Mouse (Mus musculus) heart, adult 11 months (tissue): ENCODE measurements around the gene Mrpl27.
"Not testable (repeated sequence)": the region's sequence is repeated elsewhere in the genome, so short reads cannot be mapped to it uniquely, and the experiment has no call there.

ENCODE experiments used
- DNase-seq: peaks from one replicate; pipeline ENCODE4 v3.0.0; 2022

Gene Mrpl27

DNA sequence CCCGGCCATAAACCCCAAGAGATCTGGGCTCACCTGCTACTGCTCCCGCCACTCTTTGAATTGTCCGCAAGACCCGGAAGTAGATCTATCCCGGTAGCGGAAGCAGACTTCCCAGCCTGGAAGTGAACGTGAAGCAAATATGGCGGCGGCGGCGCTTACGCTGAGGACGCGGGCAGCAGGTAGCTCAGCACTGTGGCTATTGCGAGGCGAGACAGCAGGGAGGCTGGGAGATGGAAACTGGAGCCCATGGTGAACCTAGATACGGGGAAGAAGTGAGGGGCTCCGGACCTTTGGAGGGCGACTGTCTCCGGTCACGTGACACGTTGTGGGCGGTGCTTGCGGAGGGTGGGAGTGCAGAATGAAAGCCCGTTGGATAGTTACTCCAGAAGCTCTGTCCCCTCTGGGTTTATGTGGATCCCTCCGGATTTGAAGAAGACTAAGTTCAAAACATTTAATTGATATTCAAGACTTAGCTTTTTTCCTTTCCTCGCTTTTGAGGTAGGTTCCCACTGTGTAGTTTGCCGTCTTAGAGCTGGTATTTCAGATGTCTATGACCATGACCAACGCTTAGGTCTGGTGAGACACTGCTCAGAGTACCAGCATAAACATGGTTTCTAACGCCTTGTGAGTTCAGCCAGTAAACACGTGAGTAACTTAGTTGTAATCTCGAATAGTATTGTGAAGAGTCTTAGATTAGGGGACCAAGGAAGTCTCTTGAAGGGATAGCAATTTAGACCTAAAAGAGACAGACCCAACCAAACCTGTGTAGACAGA lies at the start of gene Mrpl27, which contains the start of gene Eme1:
Gene Mrpl27, plus strand, starts transcription at position 105 of the 774 bp plus-strand sequence.
Gene Eme1, minus strand, starts transcription at position 302 of the 774 bp plus-strand sequence.
- DNase-seq = peak; percentile 98

DNA sequence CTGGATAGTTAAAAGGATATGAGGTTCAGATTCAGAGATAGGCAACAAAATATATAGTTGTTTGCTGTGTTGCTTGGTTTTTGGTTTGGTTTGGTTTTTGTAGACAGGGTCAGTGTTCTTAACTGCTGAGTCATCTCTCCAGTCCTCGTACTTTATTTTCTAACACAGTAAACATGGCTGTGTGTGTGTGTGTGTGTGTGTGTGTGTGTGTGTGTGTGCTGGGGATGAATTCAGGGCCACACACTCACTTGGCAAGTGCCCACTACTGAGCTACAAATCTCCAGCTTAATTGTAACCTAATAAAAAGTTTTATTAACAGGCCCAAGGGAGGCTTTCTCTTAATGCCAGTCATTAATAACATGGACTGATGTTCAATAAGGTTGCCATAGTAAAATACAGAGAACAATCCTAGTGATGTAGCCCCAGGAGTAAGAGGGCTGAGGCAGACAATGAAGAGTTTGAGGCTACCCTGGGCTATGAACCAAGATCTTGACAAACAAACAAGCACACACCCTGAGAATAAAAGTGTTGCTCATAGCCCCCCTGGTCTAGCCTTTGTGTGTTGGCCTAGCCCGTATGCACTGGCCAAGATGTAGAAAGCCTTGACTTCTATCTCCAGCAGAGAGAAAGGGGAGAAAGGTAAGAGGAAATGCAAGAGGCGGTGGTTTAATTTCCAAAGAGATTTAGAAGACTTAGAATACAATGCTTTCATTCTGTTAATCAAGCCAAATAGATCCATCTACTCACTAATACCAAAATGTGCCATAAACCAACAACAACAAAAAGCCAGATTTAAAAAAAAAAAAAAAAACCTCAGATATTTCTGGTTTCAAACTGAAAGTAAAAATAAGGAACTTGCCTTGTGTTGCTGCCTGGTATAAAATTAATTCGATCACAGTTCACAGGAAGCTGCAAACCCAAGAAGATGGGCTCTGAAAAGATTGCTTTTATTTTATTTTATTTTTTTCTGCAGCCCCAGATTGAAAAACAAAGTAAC lies 42.5 kb upstream of the Mrpl27 start:
- no peak for DNase-seq

DNA sequence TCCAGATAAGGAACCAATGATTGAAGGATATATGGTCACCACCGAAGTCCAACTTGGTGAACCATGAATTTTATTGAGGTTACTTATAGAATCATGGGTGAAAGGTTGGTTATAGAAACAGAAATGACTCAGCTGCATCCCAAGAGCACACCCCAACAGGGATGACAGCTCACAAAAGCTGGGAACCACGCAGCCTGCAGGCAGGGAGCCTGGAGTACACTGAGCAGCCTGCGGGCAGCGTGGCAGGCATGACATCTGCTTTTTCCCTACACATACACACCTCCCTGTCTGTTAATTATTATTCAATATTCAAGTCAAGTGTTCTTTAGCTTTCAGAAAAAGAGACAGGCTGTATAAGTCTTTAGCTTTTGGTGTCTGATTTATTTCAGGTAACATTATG lies 39.0 kb upstream of the Mrpl27 start:
- DNase-seq = no peak

DNA sequence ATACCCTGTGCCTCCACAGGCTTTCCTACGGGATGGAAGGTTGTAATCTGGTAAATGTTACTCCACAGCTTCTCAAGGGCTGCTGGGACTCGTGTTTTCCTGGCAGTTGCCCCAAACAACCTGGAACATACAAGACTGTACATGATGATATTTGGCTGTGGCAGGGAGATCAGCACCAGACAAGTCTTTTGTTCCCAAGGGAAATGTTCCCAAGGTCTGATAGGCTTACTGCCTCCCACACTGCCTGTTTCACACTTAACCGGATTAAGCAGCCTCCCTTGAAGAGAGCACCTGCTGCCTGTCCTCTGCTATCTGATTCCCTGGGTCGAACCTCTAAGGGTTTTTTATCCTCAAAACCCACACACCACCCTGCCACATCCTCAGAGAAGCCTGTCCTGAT lies 38.1 kb upstream of the Mrpl27 start:
- peak; percentile 56 for DNase-seq

DNA sequence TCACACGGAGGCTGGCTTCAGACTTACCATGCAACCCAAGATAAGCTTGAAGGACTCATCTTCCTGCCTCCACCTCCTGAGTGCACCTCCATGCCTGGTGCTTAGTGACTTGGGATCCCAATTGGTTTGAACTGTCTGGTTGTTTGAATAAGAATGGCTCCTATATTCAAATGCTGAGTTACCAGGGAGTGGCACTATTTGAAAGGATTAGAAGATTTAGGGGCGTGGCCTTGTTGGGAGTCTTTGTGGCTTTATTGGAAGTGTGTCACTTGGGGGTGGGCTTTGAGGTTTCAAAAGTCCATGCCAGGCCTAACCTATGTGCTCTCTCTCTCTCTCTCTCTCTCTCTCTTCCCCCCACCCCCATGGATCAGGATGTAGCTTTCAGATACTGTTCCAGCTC lies 35.9 kb upstream of the Mrpl27 start:
- DNase-seq = no peak

DNA sequence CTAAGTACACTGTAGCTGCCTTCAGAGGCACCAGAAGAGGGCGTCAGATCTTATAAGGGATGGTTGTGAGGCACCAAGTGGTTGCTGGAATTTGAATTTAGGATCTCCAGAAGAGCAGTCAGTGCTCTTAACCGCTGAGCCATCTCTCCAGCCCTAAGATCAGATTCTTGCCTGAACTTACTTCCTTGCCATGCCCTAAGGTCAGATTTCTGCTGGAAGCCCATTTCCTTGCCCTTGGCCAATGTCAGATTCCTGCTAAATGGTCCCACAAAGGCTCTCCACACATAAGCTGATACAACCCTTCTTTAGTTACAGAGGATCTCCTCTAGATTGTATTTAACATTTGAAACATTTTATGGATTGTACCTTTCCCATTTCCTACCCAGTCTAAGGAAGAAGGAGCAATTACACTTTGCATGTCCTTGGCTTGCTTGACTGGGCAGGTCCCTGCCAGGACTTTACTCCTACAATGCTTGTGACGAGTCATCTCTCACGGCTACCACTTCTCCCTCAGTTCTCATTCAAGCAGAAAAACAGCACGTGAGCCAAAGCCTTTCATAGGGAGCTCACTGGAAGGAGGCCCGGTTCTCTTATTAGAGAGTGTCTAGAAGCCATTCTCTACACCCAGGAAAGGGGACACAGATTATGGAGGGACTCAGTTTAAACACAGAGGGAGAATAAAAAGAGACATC lies 32.7 kb upstream of the Mrpl27 start:
- no peak for DNase-seq

DNA sequence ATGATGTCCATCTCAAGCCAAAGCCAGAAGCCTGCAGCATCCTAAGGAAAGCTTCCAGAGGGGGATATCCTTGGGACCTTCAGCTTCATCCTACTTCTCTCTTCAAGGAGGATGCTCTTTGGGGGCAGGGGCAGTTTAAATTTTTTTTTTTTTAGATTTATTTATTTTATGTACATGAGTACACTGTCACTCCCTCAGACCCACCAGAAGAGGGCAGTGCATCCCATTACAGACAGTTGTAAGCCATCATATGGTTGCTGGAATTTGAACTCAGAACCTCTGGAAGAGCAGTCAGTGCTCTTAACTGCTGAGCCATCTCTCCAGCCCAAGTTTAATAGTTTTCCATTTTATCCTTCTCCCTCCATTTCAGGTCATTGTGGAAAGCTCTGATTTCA lies 32.1 kb upstream of the Mrpl27 start:
- DNase-seq = no peak

DNA sequence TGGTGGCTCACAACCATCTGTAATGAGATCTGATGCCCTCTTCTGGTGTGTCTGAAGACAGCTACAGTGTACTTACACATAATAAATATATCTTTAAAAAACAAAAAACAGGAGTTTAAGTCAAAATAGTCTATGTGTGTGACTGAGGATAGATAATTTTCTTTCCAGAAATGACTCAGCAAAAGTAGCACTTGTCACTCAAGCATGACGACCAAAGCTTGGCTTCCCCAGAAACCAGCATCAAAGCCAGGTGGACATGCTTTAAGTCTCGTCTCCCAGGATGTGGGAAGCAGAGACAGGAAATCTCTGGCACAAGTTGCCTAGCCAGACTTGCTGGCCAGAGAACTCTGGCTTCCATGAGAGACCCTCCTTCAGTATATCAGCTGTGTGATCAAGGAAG lies 31.4 kb upstream of the Mrpl27 start:
- no peak for DNase-seq

DNA sequence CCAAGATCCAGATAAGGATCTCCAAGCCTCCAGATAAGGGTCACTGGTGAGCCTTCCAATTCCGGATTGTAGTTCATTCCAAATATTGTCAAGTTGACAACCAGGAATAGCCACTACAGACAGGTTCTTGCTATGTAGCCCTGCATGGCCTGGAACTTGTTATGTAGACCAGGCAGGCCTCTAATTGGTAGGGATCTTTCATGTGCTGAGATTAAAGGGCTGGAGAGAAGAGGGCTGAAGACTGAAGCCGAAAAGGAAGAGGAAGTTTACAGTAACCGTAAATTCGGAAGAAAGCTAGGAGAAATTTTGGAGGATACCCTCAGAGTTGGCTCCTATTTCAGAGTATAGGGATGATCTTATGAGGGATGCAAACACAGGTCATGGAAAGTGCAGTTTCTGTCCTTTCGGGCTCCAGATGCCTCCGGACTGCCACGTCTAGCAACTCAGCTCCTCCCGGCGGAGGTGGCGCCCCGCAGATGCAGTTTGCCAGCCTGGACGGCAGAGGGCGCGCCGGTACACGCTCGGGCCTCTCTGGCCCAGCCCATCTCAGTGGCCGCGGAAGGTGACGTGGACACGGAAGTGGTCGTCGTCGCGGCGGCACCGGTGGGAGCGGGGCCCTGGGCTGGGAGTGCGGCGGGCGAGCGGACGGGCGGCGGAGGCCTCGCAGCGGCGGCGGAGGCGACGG lies 24.2 kb upstream of the Mrpl27 start, which contains the start of gene Lrrc59:
Gene Lrrc59, plus strand, starts transcription at position 569 of the 685 bp plus-strand sequence.
- DNase-seq = peak; percentile 99

DNA sequence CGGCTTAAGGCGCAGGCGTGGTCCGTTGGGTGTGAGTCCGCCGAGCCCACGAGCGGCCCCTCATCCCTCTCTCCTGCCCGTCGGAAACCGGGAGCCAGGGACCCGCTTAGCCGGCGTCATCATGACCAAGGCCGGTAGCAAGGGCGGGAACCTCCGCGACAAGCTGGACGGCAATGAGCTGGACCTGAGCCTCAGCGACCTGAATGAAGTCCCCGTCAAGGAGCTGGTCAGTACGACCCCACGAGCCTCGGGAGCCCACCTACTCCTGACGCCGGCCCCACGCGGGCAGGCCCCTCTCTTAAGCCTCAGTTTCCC lies 23.7 kb upstream of the Mrpl27 start:
- DNase-seq = no peak

DNA sequence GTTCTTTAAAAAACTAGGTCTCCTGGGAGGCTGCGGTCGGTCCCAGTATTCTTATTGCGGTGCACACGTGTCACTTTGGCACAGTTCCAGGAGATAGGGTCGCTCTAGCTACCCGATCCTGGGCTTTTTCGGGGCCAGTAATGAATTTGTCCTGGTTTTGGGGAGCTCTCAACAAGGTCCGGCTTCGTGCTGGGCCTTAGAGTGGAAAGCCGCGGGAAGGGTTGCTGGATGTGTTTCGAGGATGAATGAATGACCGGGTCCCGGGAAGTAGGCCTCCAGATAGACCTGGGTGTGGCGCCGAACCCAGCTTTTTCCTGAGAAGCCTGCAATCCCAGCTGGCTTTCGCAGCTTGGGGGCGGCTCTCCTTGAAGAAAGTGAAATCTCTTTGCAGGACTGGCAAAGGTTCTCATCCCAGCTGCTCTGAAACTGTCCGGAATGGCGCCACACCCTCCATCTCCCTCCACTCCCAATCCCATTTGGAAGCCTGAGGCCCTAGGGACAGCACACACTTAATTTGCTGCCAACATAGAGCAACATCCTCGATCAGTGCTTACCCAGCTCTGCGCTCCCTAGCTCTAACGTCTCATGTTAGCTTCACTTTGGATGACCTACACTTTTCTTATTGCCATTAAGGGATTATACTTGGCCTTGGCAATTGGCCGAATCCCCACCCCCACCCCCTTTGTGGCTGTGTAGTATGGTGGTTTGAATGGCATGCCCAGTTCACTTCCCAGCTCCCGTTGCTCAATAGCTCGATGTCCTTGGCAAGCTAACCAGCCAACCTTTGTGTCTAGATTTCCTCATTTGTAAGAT lies 23.2 kb upstream of the Mrpl27 start:
- DNase-seq = peak; percentile 97

DNA sequence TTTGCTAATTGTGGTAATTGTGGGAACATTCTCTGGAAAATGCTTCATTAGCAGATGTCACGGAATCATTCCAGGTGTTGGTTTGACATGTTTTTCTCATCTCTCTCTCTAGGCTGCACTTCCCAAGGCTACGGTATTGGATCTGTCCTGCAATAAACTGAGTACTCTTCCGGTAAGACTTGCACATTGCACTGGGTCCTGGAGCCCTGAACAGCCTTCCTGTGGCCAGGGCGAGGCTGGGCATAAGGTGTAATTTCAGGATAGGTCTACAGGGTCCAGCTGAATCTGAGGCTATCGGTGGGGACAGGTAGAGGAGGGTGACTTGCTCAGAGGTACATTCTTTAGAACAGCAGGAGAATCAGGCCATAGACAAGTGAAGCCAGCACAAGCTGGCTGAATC lies 21.6 kb upstream of the Mrpl27 start:
- peak; percentile 73 for DNase-seq

DNA sequence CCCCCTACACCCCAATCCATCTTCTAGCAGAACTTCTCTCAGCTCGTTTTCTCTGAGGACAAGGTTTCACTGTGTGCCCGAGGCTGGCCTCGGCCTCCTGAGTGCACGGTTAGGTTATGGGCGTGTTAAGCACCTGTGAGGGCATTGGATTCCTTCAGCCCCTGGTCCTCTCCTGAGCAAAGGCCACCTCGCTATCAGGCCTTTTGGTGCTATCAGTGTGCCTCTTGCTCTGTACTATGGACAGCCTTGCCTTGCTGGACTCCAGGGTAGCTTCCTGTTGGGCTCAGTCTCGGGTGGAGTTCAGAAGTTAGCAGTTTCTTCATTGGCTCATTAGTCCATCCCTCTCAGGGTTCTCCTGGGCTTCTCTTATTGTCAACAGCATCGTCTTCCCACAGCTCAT lies 20.6 kb upstream of the Mrpl27 start:
- peak; percentile 78 for DNase-seq

DNA sequence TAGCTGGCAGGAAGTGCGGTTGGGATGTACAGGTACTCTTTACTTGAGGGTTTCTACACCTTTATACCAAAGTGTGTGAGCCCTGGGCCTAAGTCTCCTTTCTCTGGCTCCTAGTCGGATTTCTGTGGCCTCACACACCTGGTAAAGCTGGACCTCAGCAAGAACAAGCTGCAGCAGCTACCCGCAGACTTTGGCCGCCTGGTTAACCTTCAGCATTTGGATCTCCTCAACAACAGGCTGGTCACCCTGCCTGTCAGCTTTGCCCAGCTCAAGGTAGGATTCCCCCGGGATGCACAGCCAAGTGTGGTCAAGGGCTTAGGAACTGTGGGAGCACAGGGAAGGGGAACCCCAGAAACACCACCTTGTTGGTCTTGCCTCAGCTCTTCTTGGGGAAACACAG lies 19.1 kb upstream of the Mrpl27 start:
- DNase-seq = no peak

DNA sequence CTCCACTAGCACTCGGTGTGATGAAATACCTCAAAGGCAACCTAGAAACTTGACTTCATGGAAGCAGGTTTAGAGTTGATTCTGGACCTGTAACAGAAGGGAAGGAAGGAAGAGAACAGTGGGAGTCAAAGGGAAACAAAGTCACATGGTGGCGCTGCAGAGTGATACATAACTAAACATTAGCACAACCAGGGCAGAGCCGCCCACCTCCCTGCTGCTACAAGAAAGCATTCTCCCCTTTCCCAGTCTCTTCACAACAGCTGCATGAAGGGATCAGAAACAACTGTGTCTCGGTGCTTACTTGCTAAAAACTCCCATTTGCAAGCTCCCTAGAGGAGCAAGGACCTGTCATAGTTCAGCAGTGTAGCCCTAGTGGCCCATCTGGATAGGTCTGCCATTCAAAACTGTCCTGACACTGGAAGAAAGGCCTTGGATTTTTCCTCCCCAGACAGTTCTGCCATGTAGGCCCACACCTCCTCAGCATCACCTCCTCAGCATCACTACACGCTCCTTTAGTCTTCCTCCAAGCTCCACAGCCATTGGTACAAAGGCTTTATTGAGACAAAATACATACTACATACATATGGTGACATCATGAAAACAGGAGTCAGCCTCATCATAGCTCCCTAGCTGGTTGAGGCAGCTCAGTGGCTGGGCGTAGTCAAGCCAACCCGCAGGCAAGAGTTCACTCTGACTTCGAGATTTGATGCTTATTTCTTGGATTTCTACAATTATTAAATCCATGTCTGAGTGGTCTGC lies 8.9 kb upstream of the Mrpl27 start:
- no peak for DNase-seq

DNA sequence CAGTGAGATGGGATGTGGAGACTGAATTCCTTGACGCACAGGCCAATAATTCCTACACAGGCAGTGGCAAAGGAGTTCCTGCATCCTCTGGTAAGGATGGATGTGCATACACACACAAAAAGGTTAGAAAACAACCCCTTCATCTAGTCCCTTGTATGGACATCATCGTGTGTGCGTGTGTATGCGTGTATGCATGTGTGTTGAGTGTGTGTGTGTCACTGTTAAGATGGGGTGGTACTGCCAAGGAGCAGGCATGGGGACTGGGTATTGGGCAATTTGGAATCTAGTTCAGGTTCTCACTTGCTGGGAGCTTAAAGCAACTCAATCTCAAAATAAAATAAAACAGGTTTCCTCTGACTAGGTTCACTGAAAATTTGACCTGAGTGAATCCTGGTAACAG lies 7.1 kb upstream of the Mrpl27 start:
- no peak for DNase-seq

DNA sequence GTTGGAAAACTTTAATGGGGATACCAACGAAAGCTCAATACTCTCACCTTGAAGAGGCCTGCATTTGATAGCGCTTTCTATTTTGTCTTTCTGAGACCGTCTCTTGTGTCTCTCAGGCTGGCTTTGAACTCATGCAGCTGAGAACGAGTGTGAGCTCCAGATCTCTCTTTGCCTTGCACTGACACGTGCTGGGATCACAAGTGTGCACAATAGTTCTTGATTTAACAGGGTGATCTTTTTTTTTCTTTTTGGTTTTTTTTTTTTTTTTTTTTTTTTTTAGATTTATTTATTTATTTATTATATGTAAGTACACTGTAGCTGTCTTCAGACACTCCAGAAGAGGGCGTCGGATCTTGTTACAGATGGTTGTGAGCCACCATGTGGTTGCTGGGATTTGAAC lies 2.3 kb upstream of the Mrpl27 start:
- DNase-seq = not testable (repeated sequence)

DNA sequence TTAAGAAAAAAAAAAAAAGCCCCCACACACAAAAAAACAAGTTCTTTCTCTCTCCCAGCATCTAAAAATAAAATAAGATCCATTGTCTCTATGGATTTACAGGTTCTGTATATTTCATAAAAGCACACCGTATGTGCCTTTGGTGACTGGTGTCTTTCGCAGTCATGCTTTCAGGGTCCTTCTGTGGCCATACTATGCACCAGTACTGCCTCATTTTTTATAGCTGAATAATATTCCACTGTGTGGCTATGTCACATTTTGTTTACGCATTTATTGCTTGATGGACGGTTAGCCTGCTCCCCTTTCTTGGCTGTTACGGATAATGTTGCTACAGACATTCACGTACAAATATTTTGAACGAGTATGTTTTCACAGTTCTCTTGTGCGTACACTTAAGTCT lies 594 bp upstream of the Mrpl27 start:
- DNase-seq = no peak

DNA sequence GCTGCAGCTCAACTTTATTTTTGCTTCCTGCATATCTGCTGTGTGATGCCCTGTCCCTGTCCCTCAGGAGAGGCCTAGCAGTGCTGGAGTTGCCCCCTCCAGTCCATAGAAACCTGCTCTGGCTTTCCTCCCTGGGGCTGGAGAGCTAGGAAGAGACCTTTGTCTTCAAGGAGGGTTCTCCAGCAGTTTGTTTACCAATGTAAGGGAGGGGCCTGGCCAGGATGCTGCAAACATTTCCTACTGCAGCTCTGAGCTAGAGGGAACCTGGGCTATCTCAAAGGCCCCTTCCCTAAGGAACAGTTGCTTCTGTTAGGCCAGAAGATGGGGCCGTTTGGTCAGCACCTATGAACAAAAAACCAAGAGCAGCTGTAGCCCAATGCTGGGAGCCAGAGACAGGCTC lies 7.8 kb downstream of the Mrpl27 start:
- peak; percentile 87 for DNase-seq

DNA sequence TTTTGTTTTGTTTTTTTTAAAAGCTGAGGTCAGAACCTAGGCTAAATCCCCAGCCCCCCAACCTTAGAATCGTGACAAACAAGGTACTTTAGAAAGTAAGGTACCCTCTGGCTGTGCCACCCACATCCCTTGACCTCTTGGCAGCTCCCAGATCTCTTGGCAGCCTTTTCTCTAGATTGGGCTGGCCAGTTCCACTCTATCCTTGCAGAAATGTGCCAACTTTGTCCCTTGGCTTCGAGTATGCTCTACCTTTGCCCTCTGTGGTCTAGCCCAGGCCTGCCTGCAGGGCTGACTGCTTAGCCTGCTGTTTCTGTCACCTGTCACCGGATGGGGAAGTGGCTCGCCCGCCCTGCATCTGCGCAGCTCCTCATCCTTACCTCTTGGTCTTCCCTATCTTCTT lies 11.7 kb downstream of the Mrpl27 start:
- DNase-seq = no peak

DNA sequence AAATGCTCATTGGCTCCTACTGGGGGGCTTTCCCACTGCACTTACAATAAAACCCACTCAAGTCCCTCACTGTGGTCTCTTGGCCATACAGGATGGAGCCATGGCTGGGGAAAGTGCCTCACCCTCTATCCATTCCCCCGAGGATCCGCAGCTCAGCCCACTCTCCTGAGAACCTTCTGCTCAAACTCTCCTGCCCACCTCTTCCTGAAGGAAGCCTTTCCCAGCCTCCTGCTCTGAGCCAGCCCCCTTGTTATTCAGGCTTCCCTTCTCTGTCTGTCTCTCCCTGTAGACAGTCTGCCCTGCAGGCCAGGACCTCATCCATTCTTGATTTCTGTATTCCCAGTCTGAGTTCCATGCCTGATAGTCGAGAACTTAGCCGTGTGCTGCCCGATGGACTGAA lies 21.4 kb downstream of the Mrpl27 start:
- DNase-seq = no peak
